Mouse (Mus musculus) liver, embryonic 11.5 days (tissue): ENCODE results near the gene Kif1c. TPM values are rescaled to one million over a fixed set of nuclear protein-coding genes. Genes with fewer than 3 reads are reported as not detected.

Source experiments
- ATAC-seq: fragments of 200-750 bp; cut with Nextera tagmentation; replicated peaks from 2 replicates; pipeline ENCODE4 v1.8.0; 2017; ENCODE audit warnings: moderate number of reproducible peaks, mild to moderate bottlenecking, moderate TSS enrichment, moderate library complexity; ENCODE audit not compliant: low FRiP score
- DNase-seq: peaks from one replicate; pipeline ENCODE4 v3.0.0-alpha.2; 2017; ENCODE audit warnings: low spot score
- H3K27ac ChIP-seq: fragments of 300-500 bp; sonication (generic); 2 replicates; pipeline ENCODE4 v1.5.1; 2014; ENCODE audit warnings: mild to moderate bottlenecking, low read depth, low read length, control low read depth
- H3K27me3 ChIP-seq: fragments of 300-500 bp; sonication (generic); replicated peaks from 2 replicates; pipeline ENCODE4 v1.6.1; 2014; ENCODE audit warnings: low read length, mixed read lengths; ENCODE audit not compliant: control insufficient read depth, insufficient read depth
- H3K36me3 ChIP-seq: fragments of 300-500 bp; sonication (generic); 2 replicates; pipeline ENCODE4 v1.6.1; 2014; ENCODE audit warnings: mild to moderate bottlenecking, low read length, moderate library complexity, mixed read lengths; ENCODE audit not compliant: control insufficient read depth, insufficient read depth
- H3K4me1 ChIP-seq: fragments of 300-500 bp; sonication (generic); replicated peaks from 2 replicates; pipeline ENCODE4 v1.6.1; 2014; ENCODE audit warnings: low read length, mixed read lengths; ENCODE audit not compliant: control insufficient read depth, insufficient read depth
- H3K4me2 ChIP-seq: fragments of 300-500 bp; sonication (generic); 2 replicates; pipeline ENCODE4 v1.6.1; 2014; ENCODE audit warnings: mild to moderate bottlenecking, control low read depth, moderate library complexity
- H3K4me3 ChIP-seq: fragments of 300-500 bp; sonication (generic); 2 replicates; pipeline ENCODE4 v1.5.1; 2014; ENCODE audit warnings: low read depth, low read length, control low read depth
- H3K9ac ChIP-seq: fragments of 300-500 bp; sonication (generic); 2 replicates; pipeline ENCODE4 v1.6.1; 2014; ENCODE audit warnings: low read depth, low read length, control low read depth
- H3K9me3 ChIP-seq: fragments of 300-500 bp; sonication (generic); 2 replicates; pipeline ENCODE4 v1.6.1; 2016; ENCODE audit warnings: low read length, inconsistent platforms, mixed read lengths; ENCODE audit not compliant: control insufficient read depth
- whole genome bisulfite sequencing: fragments of 180-500 bp; shearing (Covaris S2); extraction: QIAGEN DNeasy Blood & Tissue Kit; methylation state at CpG from one replicate; pipeline ENCODE4 v1.1.7; 2014; 5-methylcytosine and 5-hydroxymethylcytosine counted together
- polyA plus RNA-seq: library from polyadenylated mRNA; unstranded; fragments of >200 nt; fragmentation: Nextera tagmentation; extraction: Ambion mirVana; gene quantifications from 2 replicates; pipeline ENCODE4 v1.2.1, GENCODE M21; 2014

The Kif1c gene
- polyA plus RNA-seq, 1 experiment from 2014 or later = 3.8 TPM

DNA sequence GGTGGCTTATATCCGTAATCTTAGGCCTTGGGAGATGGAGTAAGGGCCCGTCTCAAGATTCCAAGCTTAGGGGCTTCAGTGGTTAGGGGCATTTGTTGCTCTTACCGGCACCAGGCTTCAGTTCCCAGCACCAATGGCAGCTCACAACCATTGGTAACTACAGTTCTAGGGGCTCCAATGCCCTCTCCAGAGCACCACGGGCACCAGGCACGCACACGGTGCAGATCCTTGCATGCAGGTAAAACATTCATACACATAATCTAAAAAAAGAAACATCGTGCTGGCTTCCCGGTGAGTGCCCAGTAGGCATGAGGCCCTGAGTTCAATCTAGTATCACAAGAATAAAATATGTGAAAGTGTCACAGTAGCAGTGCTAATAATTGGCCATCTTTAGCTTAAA is 37.2 kb upstream of the Kif1c start:
- Histone ChIP-seq H3K4me2 (no peak overlapping the region), H3K9ac (no peak overlapping the region), H3K27me3 (no peaks in the 10 kb centered on the region), H3K4me3 (no peak overlapping the region), H3K36me3 (peaks cover 28% of the 10 kb centered on the region), H3K27ac (no peak overlapping the region), H3K9me3 (no peaks in the 10 kb centered on the region), H3K4me1 (peaks cover 14% of the 10 kb centered on the region)
- 89% methylated on average over 8 of the region's 8 CpGs for WGBS
- DNase-seq = no peak
- ATAC-seq = no peak

DNA sequence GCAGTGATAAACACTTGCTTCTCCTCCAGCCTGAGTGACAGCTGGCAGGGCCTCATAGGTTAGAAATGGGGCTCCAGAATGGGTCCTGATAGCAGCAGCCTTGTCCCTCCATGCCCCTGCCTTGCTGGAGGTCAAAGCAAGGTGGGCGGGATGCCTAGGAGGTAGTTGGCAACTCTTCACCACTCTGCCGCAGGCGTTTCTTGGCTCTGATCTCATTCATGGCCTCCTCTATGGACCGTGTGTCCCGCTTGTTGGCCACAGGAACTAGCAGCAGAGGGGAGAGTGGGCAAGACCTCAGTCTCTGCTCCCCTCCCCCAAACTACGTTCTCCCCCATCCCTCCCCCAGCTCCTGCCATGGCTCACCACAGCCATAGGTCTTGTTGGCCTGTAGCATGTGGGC is 36.4 kb upstream of the Kif1c start:
- no peak overlapping the region for H3K9ac ChIP-seq
- H3K4me1 ChIP-seq = peaks cover 10% of the 10 kb centered on the region
- peaks cover 28% of the 10 kb centered on the region for H3K36me3 ChIP-seq
- H3K9me3 ChIP-seq = no peaks in the 10 kb centered on the region
- no peak overlapping the region for H3K4me2 ChIP-seq
- no peaks in the 10 kb centered on the region for H3K27me3 ChIP-seq
- DNase-seq = no peak
- H3K4me3 ChIP-seq = no peak overlapping the region
- ATAC-seq = no peak
- H3K27ac ChIP-seq = no peak overlapping the region
- WGBS = 93% methylated on average over 6 of the region's 6 CpGs

DNA sequence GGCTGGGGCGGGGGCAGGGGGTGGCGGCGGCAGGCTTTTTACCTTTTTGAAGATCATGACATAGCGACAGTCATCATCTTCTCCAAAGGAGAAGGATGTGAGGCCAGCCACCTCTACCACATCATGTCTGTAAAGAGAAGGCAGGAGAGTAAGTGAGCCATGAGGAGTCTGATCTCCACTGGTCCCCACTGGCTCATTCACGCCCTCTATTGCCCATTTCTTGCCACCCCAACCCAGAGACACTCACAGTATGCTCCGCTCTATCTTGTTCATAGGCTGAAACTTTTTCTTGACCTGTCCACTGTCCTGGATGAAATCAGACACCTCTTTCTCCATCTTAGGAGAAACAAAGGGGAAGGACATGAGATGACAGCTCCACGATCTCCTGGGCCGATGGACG is 35.6 kb upstream of the Kif1c start:
- no peak for ATAC-seq
- Histone ChIP-seq H3K4me3 (no peak overlapping the region), H3K9me3 (no peaks in the 10 kb centered on the region), H3K27ac (no peak overlapping the region), H3K9ac (no peak overlapping the region), H3K4me2 (no peak overlapping the region), H3K27me3 (no peaks in the 10 kb centered on the region), H3K4me1 (peaks cover 10% of the 10 kb centered on the region), H3K36me3 (peaks cover 28% of the 10 kb centered on the region)
- no peak for DNase-seq
- WGBS = 89% methylated on average over 9 of the region's 9 CpGs

DNA sequence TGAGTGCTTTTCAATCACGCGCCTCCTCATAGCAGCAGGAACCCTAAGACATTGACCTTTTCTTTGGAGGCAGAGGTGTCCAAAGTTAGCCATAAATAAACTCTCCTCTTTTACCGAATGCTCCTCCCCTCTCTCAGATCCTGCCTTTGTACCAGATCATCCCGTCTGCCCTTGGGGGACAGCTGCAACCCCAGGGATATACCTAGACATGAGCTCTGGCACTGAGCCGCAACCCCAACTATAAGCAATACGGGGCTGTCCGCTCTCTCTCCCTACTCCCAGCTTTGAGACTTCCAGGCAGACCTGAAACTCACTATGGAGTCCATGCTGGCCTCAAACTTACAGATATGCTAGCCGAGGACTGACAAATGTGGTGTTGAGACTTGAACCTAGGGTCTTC is 33.7 kb upstream of the Kif1c start:
- Histone ChIP-seq H3K4me3 (no peak overlapping the region), H3K36me3 (peaks cover 28% of the 10 kb centered on the region), H3K27me3 (no peaks in the 10 kb centered on the region), H3K27ac (no peak overlapping the region), H3K4me2 (no peak overlapping the region), H3K9ac (no peak overlapping the region), H3K9me3 (no peaks in the 10 kb centered on the region), H3K4me1 (peaks cover 20% of the 10 kb centered on the region)
- ATAC-seq (no peak), DNase-seq (no peak)
- WGBS = 95% methylated on average over 8 of the region's 8 CpGs

DNA sequence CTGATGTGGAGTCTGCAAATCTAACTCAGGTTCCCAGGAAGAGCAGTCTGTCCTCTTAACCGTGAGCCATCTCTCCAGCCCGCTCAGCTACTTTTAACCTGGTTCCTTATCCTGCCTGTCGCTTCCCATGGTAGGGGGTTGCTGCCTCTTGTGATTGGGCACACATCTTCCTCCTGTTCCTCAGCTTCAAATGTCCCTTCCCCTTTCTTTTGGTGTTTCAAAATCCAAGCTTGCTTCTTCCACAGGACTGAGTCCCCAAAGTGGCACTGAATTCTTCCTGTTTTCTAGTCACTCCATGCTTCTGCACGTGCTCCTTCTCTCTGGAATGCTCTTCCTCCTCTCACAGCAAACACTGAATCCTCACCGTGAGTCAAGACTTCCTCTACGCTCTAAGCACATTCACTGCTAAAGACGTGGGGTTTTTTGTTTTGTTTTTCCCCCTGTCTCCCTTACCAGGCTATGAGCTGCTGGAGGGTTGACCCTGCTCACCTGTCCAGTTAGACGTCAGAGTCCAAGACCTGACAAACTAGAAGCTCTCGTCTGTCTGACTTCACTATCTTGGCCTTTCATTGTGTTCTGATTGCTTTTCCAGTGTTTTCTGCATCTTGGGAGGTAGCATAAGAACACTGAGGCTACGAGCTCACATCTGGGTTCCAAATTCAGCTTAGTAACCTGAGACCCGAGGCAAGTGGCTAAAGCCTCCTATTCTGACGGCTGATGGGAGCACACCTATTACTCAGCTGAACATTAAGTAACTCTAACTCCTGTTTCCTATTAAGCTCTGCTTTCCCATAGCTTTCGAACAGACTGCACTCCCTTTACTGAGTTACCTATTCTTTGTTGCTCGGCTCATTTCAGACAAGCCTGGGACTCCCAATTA is 32.8 kb upstream of the Kif1c start:
- 65% methylated on average over 14 of the region's 14 CpGs for WGBS
- H3K4me1 ChIP-seq = peaks cover 22% of the 10 kb centered on the region

DNA sequence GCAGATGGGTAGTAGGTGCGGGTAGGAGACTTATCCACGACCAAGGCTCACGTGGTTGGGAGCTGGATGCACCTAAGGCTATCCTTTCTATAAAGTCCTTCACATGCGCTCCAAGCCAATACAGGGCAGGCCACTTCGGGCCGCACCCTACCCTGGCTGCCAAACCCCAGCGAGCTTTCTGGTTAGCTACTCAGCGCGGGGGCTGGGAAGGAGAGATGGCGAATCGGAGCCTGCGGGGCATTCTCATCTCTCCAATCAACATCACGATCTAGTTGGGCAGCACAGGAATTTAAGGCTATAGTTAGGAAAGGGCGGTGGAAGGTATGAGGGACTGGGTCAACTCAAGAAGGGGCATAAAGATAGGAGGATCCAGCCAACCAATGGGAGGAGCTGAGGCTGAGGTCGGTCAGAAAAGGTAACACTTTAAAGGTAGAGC is 32.0 kb upstream of the Kif1c start:
- Histone ChIP-seq H3K27ac (peak overlapping the region; percentile 89), H3K27me3 (no peaks in the 10 kb centered on the region), H3K36me3 (peaks cover 21% of the 10 kb centered on the region), H3K4me1 (peaks cover 22% of the 10 kb centered on the region), H3K4me3 (peak overlapping the region; percentile 66), H3K9ac (peak overlapping the region; percentile 72), H3K9me3 (no peaks in the 10 kb centered on the region), H3K4me2 (peak overlapping the region; percentile 84)
- peak; percentile 60 for ATAC-seq
- DNase-seq = peak; percentile 76
- WGBS = 2% methylated on average over 15 of the region's 15 CpGs

More for the DNA sequence above, 32.8 kb upstream of the Kif1c start:
- Histone ChIP-seq H3K9me3 (no peaks in the 10 kb centered on the region), H3K27me3 (no peaks in the 10 kb centered on the region), H3K9ac (peak overlapping the region; percentile 72), H3K4me3 (peak overlapping the region; percentile 66), H3K27ac (peak overlapping the region; percentile 89), H3K36me3 (peaks cover 25% of the 10 kb centered on the region), H3K4me2 (peak overlapping the region; percentile 84)
- no peak for DNase-seq
- no peak for ATAC-seq

DNA sequence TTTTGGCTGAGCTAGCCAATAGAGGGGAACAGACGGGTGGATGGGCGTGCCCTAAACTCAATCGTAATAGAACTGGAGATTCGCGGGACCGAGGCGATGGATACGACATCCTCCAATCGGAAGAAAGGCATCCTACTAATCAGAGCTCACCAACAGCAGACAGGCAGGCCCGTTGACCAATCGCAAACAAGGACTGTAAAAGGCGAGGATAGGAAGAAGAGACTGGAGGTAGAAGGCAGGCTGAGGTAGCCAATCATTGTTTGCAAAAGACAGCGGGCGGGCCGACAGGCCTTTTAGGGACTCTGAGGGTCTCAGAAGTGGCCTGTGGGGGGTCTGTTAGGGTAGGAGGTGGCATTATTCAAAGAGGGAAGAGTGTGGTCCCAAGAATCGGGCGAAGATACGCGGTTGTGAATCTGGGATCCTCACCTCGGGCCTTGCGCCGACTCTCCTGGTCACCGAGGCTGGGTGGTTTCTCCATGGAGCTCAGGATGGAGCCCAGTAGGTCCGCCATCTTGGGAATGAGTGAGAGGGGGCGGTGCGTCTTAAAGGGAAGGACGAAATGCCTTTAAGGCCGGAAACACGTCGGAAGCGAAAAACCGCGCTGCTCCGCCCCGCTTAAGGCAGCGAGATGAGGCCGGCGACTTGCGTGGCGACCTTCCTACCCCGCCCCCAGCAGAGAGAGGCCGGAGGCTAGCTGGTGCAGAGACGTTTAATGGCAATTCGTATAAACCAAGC is 31.4 kb upstream of the Kif1c start, which contains the start of gene Spag7:
Gene Spag7 (minus strand): TSS at position 646 of the 735 bp plus-strand sequence.
- Histone ChIP-seq H3K36me3 (peaks cover 16% of the 10 kb centered on the region), H3K4me2 (peak within 1 kb of the TSS; percentile 84), H3K27ac (peak within 1 kb of the TSS; percentile 89), H3K4me3 (peak within 1 kb of the TSS; percentile 66), H3K9me3 (no peaks in the 10 kb centered on the region), H3K9ac (peak within 1 kb of the TSS; percentile 77), H3K4me1 (peaks cover 22% of the 10 kb centered on the region), H3K27me3 (no peaks in the 10 kb centered on the region)
- ATAC-seq = peak; percentile 94
- under 1% methylated on average over 44 of the region's 44 CpGs for WGBS
- peak; percentile 95 for DNase-seq

DNA sequence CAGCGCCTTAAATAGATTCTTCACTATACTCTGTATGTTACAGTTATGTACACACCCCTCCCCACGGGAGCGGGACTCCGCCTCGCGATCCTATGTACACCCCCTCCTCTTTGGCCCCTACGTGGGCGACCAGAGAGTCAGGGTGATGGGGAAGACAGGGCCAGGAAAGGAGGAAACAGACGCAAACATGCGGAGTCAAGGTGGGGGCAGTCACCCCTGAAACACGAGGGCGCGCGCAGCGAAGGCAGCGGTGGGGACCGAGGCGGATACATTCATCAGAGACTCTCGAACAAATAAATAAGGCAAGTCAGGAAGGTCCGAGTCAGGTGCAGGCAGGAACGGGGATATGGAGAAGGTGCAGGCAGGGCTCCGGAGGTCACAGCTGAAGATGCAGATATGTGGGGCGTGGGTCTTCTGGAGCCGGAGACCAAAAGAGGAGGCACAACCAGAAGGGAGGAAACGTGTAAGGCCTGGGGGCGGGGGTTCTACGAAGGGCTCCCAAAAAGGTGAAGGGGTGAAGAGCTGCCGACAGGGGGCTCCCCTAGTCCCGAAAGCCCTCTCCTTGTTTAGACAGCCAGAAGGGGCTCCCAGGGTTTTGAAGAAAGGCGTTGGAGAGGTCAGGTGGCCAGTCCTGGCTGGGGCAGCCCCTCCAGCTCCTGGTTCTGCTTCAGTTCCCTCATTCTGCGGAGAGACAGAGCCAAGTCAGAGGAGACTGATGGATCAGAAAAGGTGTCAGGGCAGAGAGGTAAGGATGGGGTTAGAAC is 30.6 kb upstream of the Kif1c start:
- WGBS = under 1% methylated on average over 31 of the region's 31 CpGs
- peaks cover 12% of the 10 kb centered on the region; the same call in 1 of the 2 replicates for H3K36me3 ChIP-seq
- peak overlapping the region; percentile 66 for H3K4me3 ChIP-seq
- peak overlapping the region; percentile 83 for H3K4me2 ChIP-seq
- DNase-seq (peak; percentile 81), ATAC-seq (peak; percentile 16; the same call in 1 of the 2 replicates)
- no peaks in the 10 kb centered on the region for H3K9me3 ChIP-seq
- peaks cover 22% of the 10 kb centered on the region for H3K4me1 ChIP-seq
- H3K27me3 ChIP-seq = no peaks in the 10 kb centered on the region
- peak overlapping the region; percentile 77 for H3K9ac ChIP-seq
- H3K27ac ChIP-seq = peak overlapping the region; percentile 89
